Mouse (Mus musculus) neural tube, embryonic 10.5 days (tissue): ENCODE measurements around the gene Vps13d.
"Not testable (repeated sequence)": the region's sequence is repeated elsewhere in the genome, so short reads cannot be mapped to it uniquely, and the experiment has no call there.

Source experiments
- DNase-seq: peaks from one replicate; pipeline ENCODE4 v3.0.0-alpha.2; 2017; ENCODE audit warnings: low spot score; ENCODE audit errors: extremely low spot score

Gene Vps13d

GRCm38 (mm10) chr4:145211076-145211475 is 16.3 kb upstream of the Vps13d start:
- DNase-seq = no peak

- DNase-seq = no peak
Observed at GRCm38 (mm10) chr4:145210564-145210963, 15.8 kb upstream of the Vps13d start.

GRCm38 (mm10) chr4:145209690-145210088 is 14.9 kb upstream of the Vps13d start:
- no peak for DNase-seq

- no peak for DNase-seq
Observed at GRCm38 (mm10) chr4:145209076-145209689, 14.4 kb upstream of the Vps13d start.

- no peak for DNase-seq
Observed at GRCm38 (mm10) chr4:145207718-145208371, 13.0 kb upstream of the Vps13d start.

GRCm38 (mm10) chr4:145204779-145205178 is 10.0 kb upstream of the Vps13d start:
- DNase-seq = no peak

- no peak for DNase-seq
Observed at GRCm38 (mm10) chr4:145203305-145203704, 8.5 kb upstream of the Vps13d start.

- no peak for DNase-seq
Observed at GRCm38 (mm10) chr4:145201424-145201823, 6.6 kb upstream of the Vps13d start.

GRCm38 (mm10) chr4:145199982-145200699 is 5.3 kb upstream of the Vps13d start:
- DNase-seq = no peak

- no peak for DNase-seq
Observed at GRCm38 (mm10) chr4:145196586-145196985, 1.8 kb upstream of the Vps13d start.

GRCm38 (mm10) chr4:145195172-145195571 is 367 bp upstream of the Vps13d start:
- no peak for DNase-seq

GRCm38 (mm10) chr4:145193991-145194511 is 754 bp downstream of the Vps13d start:
- no peak for DNase-seq

- DNase-seq = no peak
Observed at GRCm38 (mm10) chr4:145193406-145193805, 1.4 kb downstream of the Vps13d start.

GRCm38 (mm10) chr4:145192686-145193085 is 2.1 kb downstream of the Vps13d start:
- DNase-seq = no peak

- DNase-seq = no peak
Observed at GRCm38 (mm10) chr4:145188561-145188960, 6.2 kb downstream of the Vps13d start.

- DNase-seq = no peak
Observed at GRCm38 (mm10) chr4:145187619-145188018, 7.2 kb downstream of the Vps13d start.

- no peak for DNase-seq
Observed at GRCm38 (mm10) chr4:145178918-145179549, 15.8 kb downstream of the Vps13d start.

GRCm38 (mm10) chr4:145165542-145165941 is 29.3 kb downstream of the Vps13d start:
- DNase-seq = not testable (repeated sequence)

- DNase-seq = no peak
Observed at GRCm38 (mm10) chr4:145164111-145164510, 30.7 kb downstream of the Vps13d start.

GRCm38 (mm10) chr4:145161243-145161642 is 33.6 kb downstream of the Vps13d start:
- DNase-seq = no peak

- peak; percentile 27 for DNase-seq
Observed at GRCm38 (mm10) chr4:145155956-145156355, 38.8 kb downstream of the Vps13d start.

- DNase-seq = no peak
Observed at GRCm38 (mm10) chr4:145151103-145151486, 43.7 kb downstream of the Vps13d start.
